Mouse (Mus musculus) bone marrow, adult 2 months (tissue): ENCODE measurements around the gene Tbc1d17.

Experiments
- CTCF ChIP-seq: fragments of 200-500 bp; IDR thresholded peaks from 2 replicates; pipeline ENCODE4 v1.5.1; 2011; ENCODE audit warnings: low read length, control low read depth; ENCODE audit not compliant: control insufficient read depth, insufficient read depth
- POLR2A ChIP-seq: fragments of 200-500 bp; IDR thresholded peaks from 2 replicates; pipeline ENCODE4 v1.6.1; 2011; ENCODE audit warnings: low read depth, mild to moderate bottlenecking, control low read depth, low read length, borderline replicate concordance; ENCODE audit not compliant: control insufficient read depth

- no peak for TF ChIP-seq POLR2A
- TF ChIP-seq CTCF = no peak
These were observed 4.9 kb upstream of the Tbc1d17 start for GRCm38 (mm10) chr7:44853596-44854355.
